Mouse (Mus musculus): ENCODE measurements around the gene Trmt10c.

DNA sequence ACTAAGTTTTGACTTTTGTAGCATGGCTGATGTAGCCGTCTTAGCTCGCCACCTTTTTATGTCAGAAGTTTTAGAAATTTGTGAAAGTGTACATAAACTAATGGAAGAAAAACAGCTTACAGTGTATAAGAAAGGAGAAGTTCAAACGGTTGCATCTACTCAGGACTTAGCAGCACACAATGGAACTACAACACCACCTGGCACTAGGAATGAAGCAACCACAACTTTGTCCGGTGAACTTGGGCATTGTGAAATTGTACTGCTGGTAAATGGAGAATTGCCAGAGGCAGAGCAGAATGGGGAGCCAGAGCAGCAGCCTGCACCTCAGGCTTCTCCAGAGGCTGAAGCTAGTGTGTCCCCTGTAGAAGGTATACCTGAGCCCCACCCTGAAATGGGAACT lies 47.3 kb downstream of the Trmt10c start:
- TF ChIP-seq POLR2A (IDR thresholded peaks at IDR 0.05; ENCODE audit: control insufficient read depth, low read depth, low read length): no peak
- TF ChIP-seq CTCF (IDR thresholded peaks at IDR 0.05; ENCODE audit: control insufficient read depth, insufficient read depth, insufficient replicate concordance, low read depth, low read length): no peak
